Mouse (Mus musculus): ENCODE data around the gene Rab4a.
A peak's percentile ranks its signal among the peaks of the same experiment; 100 is the strongest.
"Not testable (repeated sequence)": the region's sequence is repeated elsewhere in the genome, so short reads cannot be mapped to it uniquely, and the experiment has no call there.

The Rab4a gene

GRCm38 (mm10) chr8:123788416-123789170 lies 17.2 kb upstream of the Rab4a start:
- no peak for DNase-seq (ENCODE audit: low spot score)

GRCm38 (mm10) chr8:123789461-123789860 lies 16.3 kb upstream of the Rab4a start:
- DNase-seq (ENCODE audit: low spot score) = no peak

DNA sequence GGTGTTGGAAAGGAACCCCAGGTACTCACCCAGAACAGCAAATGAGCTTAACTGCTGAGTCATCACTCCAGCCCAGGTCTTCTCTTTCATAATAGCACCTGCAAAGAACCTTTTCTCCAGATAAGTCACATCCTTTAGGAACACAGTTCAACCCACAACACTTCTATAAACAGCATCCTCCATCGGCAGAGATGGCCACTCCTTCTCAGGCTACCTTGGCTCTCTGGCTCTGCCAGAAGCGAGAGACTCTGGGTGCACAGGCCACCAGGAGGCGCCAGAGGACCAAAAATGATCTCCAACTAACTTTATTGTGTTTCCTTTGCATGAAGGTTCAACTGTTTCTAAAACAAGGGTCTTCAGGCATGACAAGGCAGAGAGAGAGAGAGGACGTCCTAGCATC lies 15.8 kb upstream of the Rab4a start:
- DNase-seq (ENCODE audit: low spot score) = peak; percentile 87

- DNase-seq (ENCODE audit: low spot score) = no peak
Measured at GRCm38 (mm10) chr8:123791101-123791844, 14.5 kb upstream of the Rab4a start.

- no peak for DNase-seq (ENCODE audit: low spot score)
Measured at GRCm38 (mm10) chr8:123791845-123792225, 13.9 kb upstream of the Rab4a start.

DNA sequence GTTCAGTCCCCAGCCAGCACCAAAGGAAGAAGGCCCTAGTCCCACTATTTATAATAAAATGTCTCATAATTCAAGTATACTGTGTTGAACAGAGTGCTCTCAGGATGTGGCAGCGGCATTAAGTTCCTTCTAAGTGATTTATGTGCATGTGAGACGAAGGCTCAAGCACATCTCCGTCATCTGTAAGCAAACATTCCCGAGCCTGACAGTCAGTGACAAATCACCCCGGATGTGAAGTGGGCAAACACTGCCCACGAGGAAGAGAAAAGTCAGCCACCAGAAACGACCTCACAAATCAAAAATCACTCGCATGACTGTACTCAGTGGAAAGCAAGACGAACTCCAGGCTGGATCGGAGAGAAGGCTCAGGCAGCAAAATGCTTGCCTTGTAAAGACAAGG lies 11.9 kb upstream of the Rab4a start:
- no peak for DNase-seq (ENCODE audit: low spot score)

DNA sequence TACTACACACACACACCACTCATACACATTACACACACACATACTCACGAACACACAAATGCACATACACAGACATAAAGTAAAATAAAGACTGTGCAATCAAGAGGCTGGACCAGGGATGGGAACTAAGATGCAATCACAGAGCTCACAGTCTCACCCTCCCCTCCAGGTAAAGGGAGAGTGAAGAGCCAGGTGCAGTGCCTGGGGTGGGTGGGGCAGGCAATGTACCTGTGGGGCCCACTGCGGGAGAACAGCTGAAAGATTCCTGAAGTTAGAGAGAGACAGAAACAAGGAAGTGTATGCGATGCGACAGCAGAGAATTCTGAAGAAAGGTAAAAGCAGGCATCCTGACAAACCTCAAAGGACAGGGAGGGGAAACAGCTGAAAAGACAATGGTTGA lies 11.0 kb upstream of the Rab4a start:
- DNase-seq (ENCODE audit: low spot score) = no peak

GRCm38 (mm10) chr8:123796758-123797157 lies 9.0 kb upstream of the Rab4a start:
- DNase-seq (ENCODE audit: low spot score) = no peak

- DNase-seq (ENCODE audit: low spot score) = no peak
Measured at GRCm38 (mm10) chr8:123797928-123798327, 7.9 kb upstream of the Rab4a start.

DNA sequence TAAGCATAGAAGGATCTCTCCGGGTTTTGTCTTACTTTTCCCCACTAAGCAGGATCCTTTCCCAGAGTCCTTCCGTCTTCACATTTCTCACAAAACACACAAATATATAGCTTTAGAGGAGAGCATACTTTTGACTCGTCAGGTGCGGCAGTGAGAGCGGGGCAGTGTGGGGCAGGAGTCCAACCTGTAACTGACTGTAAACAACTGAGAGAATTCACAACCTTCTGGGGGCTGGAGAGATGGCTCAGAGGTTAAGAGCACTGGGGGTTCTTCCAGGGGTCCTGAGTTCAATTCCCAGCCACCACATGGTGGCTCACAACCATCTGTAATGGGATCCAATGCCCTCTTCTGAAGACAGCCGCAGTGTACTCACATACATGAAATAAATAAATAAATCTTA lies 6.4 kb upstream of the Rab4a start:
- no peak for DNase-seq (ENCODE audit: low spot score)

GRCm38 (mm10) chr8:123799885-123800284 lies 5.9 kb upstream of the Rab4a start:
- peak; percentile 51 for DNase-seq (ENCODE audit: low spot score)

DNA sequence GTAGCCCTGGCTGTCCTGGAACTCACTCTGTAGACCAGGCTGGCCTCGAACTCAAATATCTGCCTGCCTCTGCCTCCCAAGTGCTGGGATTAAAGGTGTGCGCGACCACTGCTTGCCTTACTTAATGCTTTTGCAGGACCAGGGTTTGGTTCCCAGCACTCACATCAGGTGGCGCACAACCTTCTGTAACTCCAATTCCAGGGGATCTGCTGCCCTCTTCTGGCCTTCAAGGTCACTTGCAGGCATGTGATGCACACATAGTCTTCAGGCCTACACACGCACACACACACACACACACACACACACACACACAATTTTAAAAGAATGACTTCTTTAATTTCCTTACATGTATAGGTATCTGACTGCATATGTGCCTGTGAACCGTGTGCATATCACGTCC lies 4.9 kb upstream of the Rab4a start:
- DNase-seq (ENCODE audit: low spot score) = no peak

GRCm38 (mm10) chr8:123801538-123801937 lies 4.2 kb upstream of the Rab4a start:
- no peak for DNase-seq (ENCODE audit: low spot score)

DNA sequence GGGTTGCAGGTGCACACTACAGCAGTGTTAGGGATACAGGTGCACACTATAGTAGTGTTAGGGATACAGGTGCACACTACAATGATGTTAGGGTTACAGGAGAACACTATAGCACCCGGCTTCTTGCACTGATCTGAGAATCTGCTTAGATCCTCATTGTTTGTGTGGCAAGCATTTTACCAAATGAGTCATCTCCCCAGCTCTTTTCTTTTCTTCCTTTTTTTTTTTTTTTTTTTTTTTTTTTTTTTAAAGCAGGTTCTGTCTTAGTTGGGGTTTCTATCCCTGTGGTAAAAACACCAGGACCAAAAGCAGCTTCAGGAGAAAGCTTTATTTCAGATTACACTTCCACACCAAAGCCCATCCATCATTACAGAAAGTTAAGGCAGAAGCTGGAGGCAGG lies 2.1 kb upstream of the Rab4a start:
- DNase-seq (ENCODE audit: low spot score) = no peak

DNA sequence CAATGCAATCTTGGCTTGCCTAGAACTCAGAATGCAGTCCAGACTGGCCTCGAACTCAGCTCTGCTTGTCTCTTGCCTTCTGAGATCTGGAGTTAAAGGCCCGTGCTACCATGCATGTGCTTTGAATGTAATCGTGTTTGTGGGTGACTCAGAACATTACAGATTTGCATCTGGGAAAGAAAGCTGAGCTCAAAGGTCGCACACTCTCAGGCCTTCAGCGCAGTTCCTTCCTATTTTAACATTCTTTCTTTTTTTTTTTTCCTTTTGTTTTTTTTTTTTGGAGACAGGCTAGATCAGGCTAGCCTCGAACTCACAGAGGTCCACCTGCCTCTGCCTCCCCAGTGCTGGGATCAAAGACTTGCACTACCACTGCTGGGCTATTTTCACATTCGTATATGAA lies 1.2 kb upstream of the Rab4a start:
- DNase-seq (ENCODE audit: low spot score) = no peak

DNA sequence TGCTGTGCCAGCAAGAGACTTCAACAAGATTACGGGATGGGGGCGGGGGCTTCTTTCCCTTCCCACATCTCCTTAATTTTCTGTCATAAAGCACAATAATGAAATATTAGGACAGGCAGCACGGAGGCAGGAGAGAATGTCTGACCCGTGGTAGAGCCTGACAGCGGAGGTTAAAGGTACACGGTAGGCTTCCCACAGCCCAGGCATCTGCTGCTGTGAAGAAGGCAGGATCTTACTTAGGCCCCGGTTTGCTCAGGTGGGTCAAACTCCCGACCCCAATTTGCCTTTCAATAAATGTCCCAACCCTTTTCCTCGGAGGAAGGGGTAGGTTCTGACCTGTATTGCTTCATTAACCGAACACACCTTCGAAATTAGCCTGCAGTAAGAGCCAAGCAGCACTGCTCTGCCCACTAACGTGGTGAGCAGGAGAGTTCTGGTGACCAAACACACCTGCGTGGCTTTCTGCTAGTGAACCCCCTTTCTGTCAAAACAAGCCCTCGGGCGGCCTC lies 522 bp upstream of the Rab4a start:
- no peak for DNase-seq (ENCODE audit: low spot score)

- DNase-seq (ENCODE audit: low spot score) = no peak
Measured at GRCm38 (mm10) chr8:123806374-123806935, 670 bp downstream of the Rab4a start.

- DNase-seq (ENCODE audit: low spot score) = no peak
Measured at GRCm38 (mm10) chr8:123807024-123807431, 1.2 kb downstream of the Rab4a start.

GRCm38 (mm10) chr8:123807852-123808573 lies 2.2 kb downstream of the Rab4a start:
- DNase-seq (ENCODE audit: low spot score) = no peak

GRCm38 (mm10) chr8:123808671-123809070 lies 2.9 kb downstream of the Rab4a start:
- no peak for DNase-seq (ENCODE audit: low spot score)

- DNase-seq (ENCODE audit: low spot score) = not testable (repeated sequence)
Measured at GRCm38 (mm10) chr8:123809342-123809741, 3.6 kb downstream of the Rab4a start.

- no peak for DNase-seq (ENCODE audit: low spot score)
Measured at GRCm38 (mm10) chr8:123812227-123812626, 6.4 kb downstream of the Rab4a start.

All from adipocyte (in vitro differentiated cells).